Mouse (Mus musculus) liver, embryonic 11.5 days (tissue): ENCODE results near the gene Ces2h. TPM values are rescaled to one million over a fixed set of nuclear protein-coding genes. Genes with fewer than 3 reads are reported as not detected.
"Not testable (repeated sequence)": the region's sequence is repeated elsewhere in the genome, so short reads cannot be mapped to it uniquely, and the experiment has no call there.

Source experiments
- ATAC-seq: fragments of 200-750 bp; cut with Nextera tagmentation; replicated peaks from 2 replicates; pipeline ENCODE4 v1.8.0; 2017; ENCODE audit warnings: moderate number of reproducible peaks, mild to moderate bottlenecking, moderate TSS enrichment, moderate library complexity; ENCODE audit not compliant: low FRiP score
- DNase-seq: peaks from one replicate; pipeline ENCODE4 v3.0.0-alpha.2; 2017; ENCODE audit warnings: low spot score
- H3K27ac ChIP-seq: fragments of 300-500 bp; sonication (generic); 2 replicates; pipeline ENCODE4 v1.5.1; 2014; ENCODE audit warnings: mild to moderate bottlenecking, low read depth, low read length, control low read depth
- H3K27me3 ChIP-seq: fragments of 300-500 bp; sonication (generic); replicated peaks from 2 replicates; pipeline ENCODE4 v1.6.1; 2014; ENCODE audit warnings: low read length, mixed read lengths; ENCODE audit not compliant: control insufficient read depth, insufficient read depth
- H3K36me3 ChIP-seq: fragments of 300-500 bp; sonication (generic); 2 replicates; pipeline ENCODE4 v1.6.1; 2014; ENCODE audit warnings: mild to moderate bottlenecking, low read length, moderate library complexity, mixed read lengths; ENCODE audit not compliant: control insufficient read depth, insufficient read depth
- H3K4me1 ChIP-seq: fragments of 300-500 bp; sonication (generic); replicated peaks from 2 replicates; pipeline ENCODE4 v1.6.1; 2014; ENCODE audit warnings: low read length, mixed read lengths; ENCODE audit not compliant: control insufficient read depth, insufficient read depth
- H3K4me2 ChIP-seq: fragments of 300-500 bp; sonication (generic); 2 replicates; pipeline ENCODE4 v1.6.1; 2014; ENCODE audit warnings: mild to moderate bottlenecking, control low read depth, moderate library complexity
- H3K4me3 ChIP-seq: fragments of 300-500 bp; sonication (generic); 2 replicates; pipeline ENCODE4 v1.5.1; 2014; ENCODE audit warnings: low read depth, low read length, control low read depth
- H3K9ac ChIP-seq: fragments of 300-500 bp; sonication (generic); 2 replicates; pipeline ENCODE4 v1.6.1; 2014; ENCODE audit warnings: low read depth, low read length, control low read depth
- H3K9me3 ChIP-seq: fragments of 300-500 bp; sonication (generic); 2 replicates; pipeline ENCODE4 v1.6.1; 2016; ENCODE audit warnings: low read length, inconsistent platforms, mixed read lengths; ENCODE audit not compliant: control insufficient read depth
- WGBS: fragments of 180-500 bp; shearing (Covaris S2); extraction: QIAGEN DNeasy Blood & Tissue Kit; methylation state at CpG from one replicate; pipeline ENCODE4 v1.1.7; 2014; 5-methylcytosine and 5-hydroxymethylcytosine counted together
- polyA plus RNA-seq: library from polyadenylated mRNA; unstranded; fragments of >200 nt; fragmentation: Nextera tagmentation; extraction: Ambion mirVana; gene quantifications from 2 replicates; pipeline ENCODE4 v1.2.1, GENCODE M21; 2014

Ces2h gene
- polyA plus RNA-seq, 1 experiment from 2014 or later, result not detected

- Histone ChIP-seq H3K9me3 (no peaks in the 10 kb centered on the region), H3K4me2 (no peak overlapping the region), H3K27ac (no peak overlapping the region), H3K9ac (no peak overlapping the region), H3K4me3 (no peak overlapping the region), H3K36me3 (no peaks in the 10 kb centered on the region), H3K27me3 (no peaks in the 10 kb centered on the region), H3K4me1 (no peaks in the 10 kb centered on the region)
- ATAC-seq (no peak), DNase-seq (no peak)
Observed at GRCm38 (mm10) chr8:105060056-105060455, 59.4 kb downstream of the Ces2h start.

GRCm38 (mm10) chr8:105066761-105067160, 66.1 kb downstream of the Ces2h start:
- no peaks in the 10 kb centered on the region for H3K4me1 ChIP-seq
- 6% methylated on average over 1 of the region's 1 CpGs for WGBS
- H3K27me3 ChIP-seq, result no peaks in the 10 kb centered on the region
- no peaks in the 10 kb centered on the region for H3K36me3 ChIP-seq
- no peak overlapping the region for H3K9ac ChIP-seq
- DNase-seq (peak; percentile 34), ATAC-seq (no peak)
- H3K27ac ChIP-seq, result no peak overlapping the region
- H3K9me3 ChIP-seq, result no peaks in the 10 kb centered on the region
- no peak overlapping the region for H3K4me3 ChIP-seq
- H3K4me2 ChIP-seq, result no peak overlapping the region

- WGBS, result 56% methylated on average over 7 of the region's 7 CpGs
- DNase-seq, ATAC-seq: not testable (repeated sequence)
Observed at GRCm38 (mm10) chr8:105067905-105068304, 67.3 kb downstream of the Ces2h start.

GRCm38 (mm10) chr8:105068971-105069370, 68.3 kb downstream of the Ces2h start:
- Histone ChIP-seq H3K27me3 (no peaks in the 10 kb centered on the region), H3K36me3 (no peaks in the 10 kb centered on the region), H3K9ac (no peak overlapping the region), H3K27ac (no peak overlapping the region), H3K4me3 (no peak overlapping the region), H3K9me3 (no peaks in the 10 kb centered on the region), H3K4me2 (no peak overlapping the region), H3K4me1 (no peaks in the 10 kb centered on the region)
- ATAC-seq, result no peak
- no peak for DNase-seq

More at GRCm38 (mm10) chr8:105067905-105068304, 67.3 kb downstream of the Ces2h start:
- H3K9ac ChIP-seq, H3K27ac ChIP-seq, H3K4me1 ChIP-seq, H3K4me3 ChIP-seq, H3K27me3 ChIP-seq, H3K9me3 ChIP-seq, H3K4me2 ChIP-seq, H3K36me3 ChIP-seq: not testable (repeated sequence)

Other genes with a start within 250 kb of the Ces2h start
- not detected in 2 replicates for gene Ces2b, start 169.3 kb upstream of the Ces2h start, polyA plus RNA-seq
- gene Ces2c, start 153.8 kb upstream of the Ces2h start, polyA plus RNA-seq, result not detected in 2 replicates
- 0.17 TPM in 1 of 2 replicates, not detected in the other for gene Ces2e, start 74.6 kb upstream of the Ces2h start, polyA plus RNA-seq
- not detected in 2 replicates for gene Ces2f, start 53.5 kb upstream of the Ces2h start, polyA plus RNA-seq
- gene Ces2g, start 39.1 kb upstream of the Ces2h start, polyA plus RNA-seq, result 7.1 and 7.7 TPM in 2 replicates
- gene Ces3a, start 47.7 kb downstream of the Ces2h start, polyA plus RNA-seq, result not detected in 2 replicates
- gene Ces3b, start 82.9 kb downstream of the Ces2h start, polyA plus RNA-seq, result not detected in 2 replicates
- gene Ces4a, start 130.9 kb downstream of the Ces2h start, polyA plus RNA-seq, result not detected in 2 replicates
- 31.1 and 32.7 TPM in 2 replicates for gene Cbfb, start 169.8 kb downstream of the Ces2h start, polyA plus RNA-seq
- 24.0 and 25.2 TPM in 2 replicates for gene D230025D16Rik, start 224.3 kb downstream of the Ces2h start, polyA plus RNA-seq